Mouse (Mus musculus) lung, embryonic 14.5 days (tissue): ENCODE results near the gene Abcd3. TPM values are rescaled to one million over a fixed set of nuclear protein-coding genes. Genes with fewer than 3 reads are reported as not detected.
A peak's percentile ranks its signal among the peaks of the same experiment; 100 is the strongest.

Experiments used
- ATAC-seq: fragments of 200-750 bp; cut with Nextera tagmentation; 2 replicates; pipeline ENCODE4 v1.8.0; 2017; ENCODE audit warnings: mild to moderate bottlenecking, moderate TSS enrichment, moderate library complexity; ENCODE audit not compliant: insufficient read depth
- DNase-seq: peaks from one replicate; pipeline ENCODE4 v3.0.0-alpha.2; 2015
- H3K27ac ChIP-seq: fragments of 300-500 bp; sonication (generic); 2 replicates; pipeline ENCODE4 v1.5.1; 2014; ENCODE audit warnings: low read depth, mild to moderate bottlenecking, moderate library complexity
- H3K27me3 ChIP-seq: fragments of 300-500 bp; sonication (generic); 2 replicates; pipeline ENCODE4 v1.6.1; 2014; ENCODE audit warnings: low read length, control low read depth; ENCODE audit not compliant: insufficient read depth
- H3K36me3 ChIP-seq: fragments of 300-500 bp; sonication (generic); 2 replicates; pipeline ENCODE4 v1.6.1; 2014; ENCODE audit warnings: control low read depth; ENCODE audit not compliant: insufficient read depth
- H3K4me1 ChIP-seq: fragments of 300-500 bp; sonication (generic); 2 replicates; pipeline ENCODE4 v1.6.1; 2014; ENCODE audit warnings: antibody characterized with exemption, control low read depth; ENCODE audit not compliant: insufficient read depth
- H3K4me2 ChIP-seq: fragments of 300-500 bp; sonication (generic); 2 replicates; pipeline ENCODE4 v1.6.1; 2014; ENCODE audit warnings: mild to moderate bottlenecking
- H3K4me3 ChIP-seq: fragments of 300-500 bp; sonication (generic); 2 replicates; pipeline ENCODE4 v1.5.1; 2014; ENCODE audit warnings: low read depth, low read length
- H3K9ac ChIP-seq: fragments of 300-500 bp; sonication (generic); 2 replicates; pipeline ENCODE4 v1.6.1; 2014
- H3K9me3 ChIP-seq: fragments of 300-500 bp; sonication (generic); 2 replicates; pipeline ENCODE4 v1.6.1; 2016; ENCODE audit warnings: low read depth, low read length, control low read depth
- CTCF ChIP-seq: IDR thresholded peaks from 2 replicates; pipeline ENCODE4 v1.5.1; 2016; ENCODE audit warnings: antibody characterized with exemption, low read depth
- WGBS: fragments of 180-500 bp; shearing (Covaris S2); extraction: QIAGEN DNeasy Blood & Tissue Kit; methylation state at CpG from one replicate; pipeline ENCODE4 v1.1.7; 2014; 5-methylcytosine and 5-hydroxymethylcytosine counted together
- polyA plus RNA-seq: library from polyadenylated mRNA; unstranded; fragments of >200 nt; fragmentation: Nextera tagmentation; extraction: Ambion mirVana; gene quantifications from 2 replicates; pipeline ENCODE4 v1.2.1, GENCODE M21; 2014

The Abcd3 gene
- polyA plus RNA-seq, 1 experiment from 2014 or later, result 78.0 TPM

- Histone ChIP-seq H3K27ac (no peak overlapping the region), H3K4me1 (peaks cover 4% of the 10 kb centered on the region; the same call in 1 of the 2 replicates), H3K4me3 (no peak overlapping the region), H3K9me3 (no peaks in the 10 kb centered on the region), H3K9ac (no peak overlapping the region), H3K27me3 (no peaks in the 10 kb centered on the region), H3K4me2 (no peak overlapping the region), H3K36me3 (no peaks in the 10 kb centered on the region)
- TF ChIP-seq CTCF, result no peak
- ATAC-seq, result no peak
- WGBS, result 75% methylated on average over 8 of the region's 8 CpGs
- no peak for DNase-seq
Measured at GRCm38 (mm10) chr3:121840351-121840750, 25.2 kb upstream of the Abcd3 start.

DNA sequence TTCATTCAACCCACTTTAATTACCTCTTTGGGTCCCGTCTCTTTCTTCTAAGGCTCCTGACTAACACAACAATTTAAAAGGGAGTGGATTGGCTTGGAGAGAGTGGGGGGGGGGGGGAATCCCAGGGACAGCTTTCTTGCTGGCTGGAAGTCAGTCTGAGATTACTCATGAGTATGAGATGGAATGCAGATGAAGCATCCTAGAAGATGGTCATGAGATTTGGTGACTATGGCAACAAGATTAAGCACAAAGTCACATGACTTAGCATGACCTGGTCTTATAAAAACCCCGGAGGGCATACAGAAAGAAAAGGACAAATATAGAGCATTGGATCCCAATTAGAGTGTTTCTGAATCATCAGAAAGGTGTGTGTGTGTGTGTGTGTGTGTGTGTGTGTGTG lies 19.6 kb upstream of the Abcd3 start:
- Histone ChIP-seq H3K9ac (no peak overlapping the region), H3K4me1 (no peaks in the 10 kb centered on the region), H3K9me3 (no peaks in the 10 kb centered on the region), H3K4me2 (no peak overlapping the region), H3K4me3 (no peak overlapping the region), H3K27ac (no peak overlapping the region), H3K36me3 (no peaks in the 10 kb centered on the region), H3K27me3 (no peaks in the 10 kb centered on the region)
- ATAC-seq (no peak), DNase-seq (no peak)
- 81% methylated on average over 2 of the region's 2 CpGs for WGBS
- TF ChIP-seq CTCF, result no peak

GRCm38 (mm10) chr3:121834250-121834649 lies 19.1 kb upstream of the Abcd3 start:
- ATAC-seq (no peak), DNase-seq (no peak)
- no peaks in the 10 kb centered on the region for H3K36me3 ChIP-seq
- H3K9me3 ChIP-seq, result no peaks in the 10 kb centered on the region
- no peak overlapping the region for H3K27ac ChIP-seq
- H3K4me3 ChIP-seq, result no peak overlapping the region
- H3K27me3 ChIP-seq, result no peaks in the 10 kb centered on the region
- no peak overlapping the region for H3K4me2 ChIP-seq
- no peak for TF ChIP-seq CTCF
- H3K4me1 ChIP-seq, result no peaks in the 10 kb centered on the region
- WGBS, result 71% methylated on average over 4 of the region's 4 CpGs
- H3K9ac ChIP-seq, result no peak overlapping the region

GRCm38 (mm10) chr3:121825092-121825491 lies 10.0 kb upstream of the Abcd3 start:
- WGBS, result 50% methylated on average over 1 of the region's 1 CpGs
- TF ChIP-seq CTCF, result no peak
- no peaks in the 10 kb centered on the region for H3K36me3 ChIP-seq
- no peak overlapping the region for H3K9ac ChIP-seq
- no peaks in the 10 kb centered on the region for H3K27me3 ChIP-seq
- no peaks in the 10 kb centered on the region for H3K4me1 ChIP-seq
- no peak overlapping the region for H3K4me3 ChIP-seq
- no peaks in the 10 kb centered on the region for H3K9me3 ChIP-seq
- ATAC-seq, result no peak
- no peak overlapping the region for H3K27ac ChIP-seq
- H3K4me2 ChIP-seq, result no peak overlapping the region
- no peak for DNase-seq

GRCm38 (mm10) chr3:121824319-121824718 lies 9.2 kb upstream of the Abcd3 start:
- Histone ChIP-seq H3K27me3 (no peaks in the 10 kb centered on the region), H3K27ac (no peak overlapping the region), H3K9me3 (no peaks in the 10 kb centered on the region), H3K9ac (no peak overlapping the region), H3K4me3 (no peak overlapping the region), H3K4me1 (no peaks in the 10 kb centered on the region), H3K4me2 (no peak overlapping the region), H3K36me3 (no peaks in the 10 kb centered on the region)
- DNase-seq (no peak), ATAC-seq (no peak)
- no peak for TF ChIP-seq CTCF
- WGBS, result 91% methylated on average over 1 of the region's 1 CpGs

DNA sequence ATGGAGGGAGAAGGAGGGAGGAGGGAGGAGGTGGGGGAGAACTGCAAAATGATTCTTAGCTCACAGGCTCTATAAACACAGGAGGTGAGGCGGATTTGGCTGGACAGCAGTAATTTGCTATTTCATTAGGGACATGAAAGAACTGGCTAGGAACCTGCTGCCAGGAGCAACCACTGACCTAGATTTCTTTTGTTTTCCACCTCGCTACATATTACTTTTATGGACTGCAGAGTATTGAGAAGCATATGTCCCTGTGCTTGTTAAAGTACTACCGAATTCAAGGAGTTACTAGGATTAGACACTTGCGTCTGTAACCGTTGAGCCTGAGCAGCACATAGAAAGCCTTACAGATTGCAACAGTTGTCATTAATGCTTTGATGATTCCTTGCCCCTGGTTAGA lies 7.5 kb upstream of the Abcd3 start:
- ATAC-seq (no peak), DNase-seq (peak; percentile 18)
- H3K4me3 ChIP-seq, result no peak overlapping the region
- no peaks in the 10 kb centered on the region for H3K9me3 ChIP-seq
- H3K27ac ChIP-seq, result no peak overlapping the region
- H3K4me2 ChIP-seq, result no peak overlapping the region
- TF ChIP-seq CTCF, result no peak
- H3K4me1 ChIP-seq, result no peaks in the 10 kb centered on the region
- no peaks in the 10 kb centered on the region for H3K27me3 ChIP-seq
- 52% methylated on average over 5 of the region's 5 CpGs for WGBS
- no peak overlapping the region for H3K9ac ChIP-seq
- no peaks in the 10 kb centered on the region for H3K36me3 ChIP-seq

DNA sequence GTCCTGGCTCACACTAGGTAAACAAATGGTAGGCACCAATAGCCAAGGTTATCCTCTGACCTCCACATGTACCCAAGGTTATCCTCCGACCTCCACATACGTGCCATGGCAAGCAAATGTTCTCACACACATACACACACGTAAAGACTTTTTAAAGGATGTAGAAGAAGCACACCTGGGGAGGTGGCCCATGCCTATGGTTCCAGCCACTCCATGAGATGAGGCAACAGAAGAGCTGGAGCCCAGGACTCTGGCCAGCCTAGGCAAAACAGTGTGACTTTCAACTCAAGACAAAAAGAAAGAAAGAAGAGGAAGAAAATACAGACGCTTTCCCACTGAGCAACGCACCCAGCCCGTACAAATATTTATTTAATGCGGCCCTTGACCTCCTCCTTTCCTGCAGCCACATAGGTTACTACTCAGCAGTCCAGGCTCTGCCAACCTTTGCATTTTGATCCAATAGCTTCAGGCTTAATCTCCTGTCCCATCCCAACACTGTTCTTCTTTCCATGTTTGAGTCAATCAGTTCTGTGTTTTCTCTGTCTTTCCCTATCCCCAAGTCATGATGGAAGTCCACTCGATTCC lies 6.5 kb upstream of the Abcd3 start:
- 53% methylated on average over 8 of the region's 8 CpGs for WGBS
- no peak for TF ChIP-seq CTCF
- Histone ChIP-seq H3K4me1 (no peaks in the 10 kb centered on the region), H3K9ac (no peak overlapping the region), H3K9me3 (no peaks in the 10 kb centered on the region), H3K27ac (no peak overlapping the region), H3K4me3 (no peak overlapping the region), H3K4me2 (no peak overlapping the region), H3K36me3 (no peaks in the 10 kb centered on the region), H3K27me3 (no peaks in the 10 kb centered on the region)
- DNase-seq, result no peak
- ATAC-seq, result no peak
